ENCODE assay signal across 7 mouse cellular contexts in the genomic region with DNA sequence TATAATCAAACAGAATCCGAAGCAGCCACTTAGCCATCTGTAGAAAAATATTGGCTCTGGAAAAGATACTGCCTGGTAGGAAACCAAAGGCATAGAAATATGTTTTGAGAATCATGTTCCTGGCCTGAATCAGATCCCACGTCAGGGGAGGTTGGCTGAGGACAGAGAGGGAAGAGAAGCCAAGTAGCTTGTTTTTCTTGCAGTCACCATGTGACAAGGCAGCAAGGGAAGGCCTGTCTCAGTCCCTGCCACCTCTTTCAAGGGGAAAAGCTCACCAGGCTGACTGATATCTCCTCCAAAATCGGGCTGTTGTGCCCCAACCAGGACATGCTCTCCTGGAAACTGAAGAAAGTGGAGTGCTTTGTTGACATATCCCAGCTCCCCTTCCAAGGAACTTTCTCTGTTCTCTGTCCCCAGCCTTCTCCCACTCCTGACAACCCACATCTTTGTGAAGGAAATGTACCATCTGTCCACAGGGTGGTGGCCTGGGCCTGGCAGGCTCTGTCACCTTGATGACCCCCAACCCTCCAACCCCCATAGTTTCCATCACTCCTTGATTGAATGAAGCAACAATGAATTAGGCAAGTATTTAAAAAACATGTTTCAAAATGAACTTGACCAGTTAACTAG.
A peak's percentile ranks its signal among the peaks of the same experiment; 100 is the strongest.
DNase-seq lines count a peak whose midpoint lies in the region.

No protein-coding gene starts in this region.

- no peak overlapping the region for H3K27ac ChIP-seq in midbrain, embryonic 10.5 days (replicated peaks)

- intact Hi-C loops in gastrocnemius, postnatal 36 days (cut with DNase I), result no loop called here
- intact Hi-C loops in left cerebral cortex, postnatal 4 days (cut with DNase I), result no loop called here

- H3K27me3 ChIP-seq in midbrain, embryonic 10.5 days (ENCODE audit: low read depth, poor library complexity, severe bottlenecking), result peaks cover 41% of the 10 kb centered on the region

- H3K9me3 ChIP-seq in midbrain, embryonic 10.5 days (replicated peaks), result peaks cover 1% of the 10 kb centered on the region; the same call in 1 of the 2 replicates

- H3K4me1 ChIP-seq in midbrain, embryonic 10.5 days, result no peaks in the 10 kb centered on the region

- no peak overlapping the region for H3K4me3 ChIP-seq in midbrain, embryonic 10.5 days

- DNase-seq in layer of hippocampus, adult 9-11 months, result peak; percentile 51
- no peak for DNase-seq in layer of hippocampus, postnatal 25 days (ENCODE audit: extremely low spot score in 1 of 2, low spot score in 1 of 2)
- peak; percentile 86 for DNase-seq in cerebellum, adult 9-10 months
- DNase-seq in gastrocnemius, postnatal 36 days, result peak; percentile 58 to 70
- peak; percentile 36 for DNase-seq in lung, postnatal 14 days
- DNase-seq in midbrain, embryonic 10.5 days (ENCODE audit: low spot score), result no peak
- DNase-seq in left cerebral cortex, postnatal 4 days, result no peak

- no peaks in the 10 kb centered on the region for H3K36me3 ChIP-seq in midbrain, embryonic 10.5 days

- 74% methylated on average over 3 of the region's 3 CpGs for WGBS in midbrain, embryonic 10.5 days

Comparison
In these comparisons a context has a peak if more than half of its experiments do, and no peak if none do; other contexts are left out.
1. DNase-seq: peak in layer of hippocampus, adult 9-11 months (single experiment), cerebellum, adult 9-10 months (single experiment), gastrocnemius, postnatal 36 days (2 of 2) and lung, postnatal 14 days (single experiment); none in layer of hippocampus, postnatal 25 days (0 of 2), midbrain, embryonic 10.5 days (single experiment) and left cerebral cortex, postnatal 4 days (single experiment).